Mouse (Mus musculus) fibroblast of lung, adult 2 months (primary cell): ENCODE measurements around the gene Trim60.

Experiments used
- DNase-seq: peaks from one replicate; pipeline ENCODE4 v3.0.0-alpha.2; 2011; ENCODE audit warnings: low read depth

Gene Trim60

GRCm38 (mm10) chr8:64987731-64988130 is 30.7 kb downstream of the Trim60 start, which contains the start of gene Trim75:
TSS of gene Trim75 (minus strand) at chr8:64987831.
- DNase-seq: no peak

- DNase-seq: no peak
Observed at GRCm38 (mm10) chr8:64983150-64983897, 35.1 kb downstream of the Trim60 start.

- no peak for DNase-seq
Observed at GRCm38 (mm10) chr8:64962836-64963235, 55.5 kb downstream of the Trim60 start.

- no peak for DNase-seq
Observed at GRCm38 (mm10) chr8:64959025-64959424, 59.4 kb downstream of the Trim60 start.

- DNase-seq: no peak
Observed at GRCm38 (mm10) chr8:64952101-64952500, 66.3 kb downstream of the Trim60 start.
